Mouse (Mus musculus): ENCODE measurements at regions not wholly inside any gene's neighbourhood (a gene's known extent, or its start where the extent isn't known, plus 50 kb on each side); places are given as distances from the start of the nearest gene placed in this dataset.

- WGBS, result 34% methylated on average over 4 of the region's 4 CpGs
- no peak overlapping the region for H3K4me2 ChIP-seq
Measured at GRCm38 (mm10) chr3:8440701-8441365, 1169.1 kb downstream of the Zfp704 start.

More at GRCm38 (mm10) chr3:8440701-8441365, 1169.1 kb downstream of the Zfp704 start:
- Histone ChIP-seq H3K36me3 (ENCODE audit: insufficient read depth) (no peaks in the 10 kb centered on the region), H3K4me1 (ENCODE audit: insufficient read depth) (no peaks in the 10 kb centered on the region), H3K27ac (ENCODE audit: low read depth) (no peak overlapping the region), H3K4me3 (ENCODE audit: low read depth, low read length) (no peak overlapping the region), H3K9me3 (ENCODE audit: low read depth, low read length) (no peaks in the 10 kb centered on the region), H3K9ac (no peak overlapping the region), H3K27me3 (ENCODE audit: insufficient read depth, low read length) (no peaks in the 10 kb centered on the region)
- no peak for TF ChIP-seq CTCF (IDR thresholded peaks at IDR 0.05; ENCODE audit: low read depth)
- peak; percentile 87 for DNase-seq
- ATAC-seq (ENCODE audit: insufficient read depth), result peak; percentile 95
